Mouse (Mus musculus) hindbrain, embryonic 15.5 days (tissue): ENCODE results near the gene Dctn2. TPM values are rescaled to one million over a fixed set of nuclear protein-coding genes. Genes with fewer than 3 reads are reported as not detected.

Source experiments
- ATAC-seq: fragments of 200-750 bp; cut with Nextera tagmentation; 2 replicates; pipeline ENCODE4 v1.8.0; 2017; ENCODE audit warnings: low read depth, moderate number of reproducible peaks, moderate TSS enrichment; ENCODE audit not compliant: low FRiP score
- H3K27ac ChIP-seq: fragments of 300-500 bp; sonication (generic); replicated peaks from 2 replicates; pipeline ENCODE4 v1.5.1; 2015; ENCODE audit warnings: mild to moderate bottlenecking, inconsistent platforms
- H3K27me3 ChIP-seq: fragments of 300-500 bp; sonication (generic); 2 replicates; pipeline ENCODE4 v1.6.1; 2015; ENCODE audit warnings: control low read depth, inconsistent platforms
- H3K36me3 ChIP-seq: fragments of 300-500 bp; sonication (generic); 2 replicates; pipeline ENCODE4 v1.6.1; 2015; ENCODE audit warnings: control low read depth, inconsistent platforms
- H3K4me1 ChIP-seq: fragments of 300-500 bp; sonication (generic); replicated peaks from 2 replicates; pipeline ENCODE4 v1.6.1; 2015; ENCODE audit warnings: control low read depth, inconsistent platforms
- H3K4me2 ChIP-seq: fragments of 300-500 bp; sonication (generic); 2 replicates; pipeline ENCODE4 v1.6.1; 2015; ENCODE audit warnings: moderate library complexity, mild to moderate bottlenecking, inconsistent platforms
- H3K4me3 ChIP-seq: fragments of 300-500 bp; sonication (generic); 2 replicates; pipeline ENCODE4 v1.5.1; 2015; ENCODE audit warnings: mild to moderate bottlenecking, inconsistent platforms
- H3K9ac ChIP-seq: fragments of 300-500 bp; sonication (generic); 2 replicates; pipeline ENCODE4 v1.6.1; 2015; ENCODE audit warnings: inconsistent platforms
- H3K9me3 ChIP-seq: fragments of 300-500 bp; sonication (generic); 2 replicates; pipeline ENCODE4 v1.6.1; 2016; ENCODE audit warnings: control low read depth, inconsistent platforms
- WGBS: fragments of 180-500 bp; shearing (Covaris S2); methylation state at CpG from one replicate; pipeline ENCODE4 v1.1.7; 2015; 5-methylcytosine and 5-hydroxymethylcytosine counted together
- polyA plus RNA-seq: library from polyadenylated mRNA; unstranded; fragments of >200 nt; fragmentation: Nextera tagmentation; extraction: Ambion mirVana; gene quantifications from 2 replicates; pipeline ENCODE4 v1.2.1, GENCODE M21; 2015

Gene Dctn2
- polyA plus RNA-seq, 1 experiment from 2014 or later: 350 TPM

- no peak for ATAC-seq
- Histone ChIP-seq H3K36me3 (peaks cover 8% of the 10 kb centered on the region; the same call in 1 of the 2 replicates), H3K9me3 (no peaks in the 10 kb centered on the region), H3K9ac (no peak overlapping the region; the same call in 1 of the 2 replicates), H3K27me3 (no peaks in the 10 kb centered on the region), H3K4me2 (peak overlapping the region; percentile 90), H3K4me1 (peaks cover 57% of the 10 kb centered on the region), H3K4me3 (peak overlapping the region; percentile 97), H3K27ac (peak overlapping the region; percentile 48; the same call in 1 of the 2 replicates)
- WGBS: 29% methylated on average over 4 of the region's 4 CpGs
Observed at GRCm38 (mm10) chr10:127265727-127266111, 449 bp upstream of the Dctn2 start.

GRCm38 (mm10) chr10:127267318-127267717 is 1.1 kb downstream of the Dctn2 start:
- ATAC-seq: no peak
- Histone ChIP-seq H3K9ac (peak overlapping the region; percentile 100), H3K36me3 (peaks cover 18% of the 10 kb centered on the region; the same call in 1 of the 2 replicates), H3K27me3 (no peaks in the 10 kb centered on the region), H3K4me3 (peak overlapping the region; percentile 97), H3K9me3 (no peaks in the 10 kb centered on the region), H3K4me2 (peak overlapping the region; percentile 90), H3K4me1 (peaks cover 47% of the 10 kb centered on the region), H3K27ac (0 out of 2 replicates have a peak overlapping the region, but pooled peaks have one; percentile 95)
- WGBS: 69% methylated on average over 5 of the region's 5 CpGs

GRCm38 (mm10) chr10:127268401-127268800 is 2.2 kb downstream of the Dctn2 start:
- no peak overlapping the region for H3K4me3 ChIP-seq
- no peaks in the 10 kb centered on the region for H3K9me3 ChIP-seq
- H3K36me3 ChIP-seq: peaks cover 29% of the 10 kb centered on the region
- H3K4me1 ChIP-seq: peaks cover 44% of the 10 kb centered on the region
- H3K27me3 ChIP-seq: no peaks in the 10 kb centered on the region
- 80% methylated on average over 5 of the region's 5 CpGs for WGBS
- 0 out of 2 replicates have a peak overlapping the region, but pooled peaks have one; percentile 90 for H3K4me2 ChIP-seq
- ATAC-seq: no peak
- H3K27ac ChIP-seq: 0 out of 2 replicates have a peak overlapping the region, but pooled peaks have one; percentile 3
- H3K9ac ChIP-seq: no peak overlapping the region

GRCm38 (mm10) chr10:127269036-127269435 is 2.9 kb downstream of the Dctn2 start:
- no peaks in the 10 kb centered on the region for H3K9me3 ChIP-seq
- H3K27ac ChIP-seq: 0 out of 2 replicates have a peak overlapping the region, but pooled peaks have one; percentile 3
- ATAC-seq: no peak
- peak overlapping the region; percentile 2; the same call in 1 of the 2 replicates for H3K9ac ChIP-seq
- H3K4me2 ChIP-seq: no peak overlapping the region
- no peaks in the 10 kb centered on the region for H3K27me3 ChIP-seq
- H3K36me3 ChIP-seq: peaks cover 34% of the 10 kb centered on the region
- 60% methylated on average over 12 of the region's 12 CpGs for WGBS
- peaks cover 40% of the 10 kb centered on the region for H3K4me1 ChIP-seq
- H3K4me3 ChIP-seq: no peak overlapping the region

- 65% methylated on average over 4 of the region's 4 CpGs for WGBS
- H3K4me1 ChIP-seq: peaks cover 40% of the 10 kb centered on the region
- H3K9ac ChIP-seq: no peak overlapping the region
- H3K27ac ChIP-seq: no peak overlapping the region; the same call in 1 of the 2 replicates
- ATAC-seq: no peak
- no peaks in the 10 kb centered on the region for H3K27me3 ChIP-seq
- H3K4me3 ChIP-seq: no peak overlapping the region
- H3K9me3 ChIP-seq: no peaks in the 10 kb centered on the region
- peaks cover 38% of the 10 kb centered on the region for H3K36me3 ChIP-seq
- no peak overlapping the region for H3K4me2 ChIP-seq
Observed at GRCm38 (mm10) chr10:127269884-127270283, 3.7 kb downstream of the Dctn2 start.

GRCm38 (mm10) chr10:127272371-127272770 is 6.2 kb downstream of the Dctn2 start:
- Histone ChIP-seq H3K9ac (no peak overlapping the region), H3K27me3 (no peaks in the 10 kb centered on the region), H3K4me3 (no peak overlapping the region), H3K36me3 (peaks cover 62% of the 10 kb centered on the region), H3K27ac (no peak overlapping the region), H3K4me2 (no peak overlapping the region), H3K9me3 (no peaks in the 10 kb centered on the region), H3K4me1 (peaks cover 30% of the 10 kb centered on the region)
- WGBS: 94% methylated on average over 5 of the region's 5 CpGs
- ATAC-seq: no peak

GRCm38 (mm10) chr10:127274261-127275022 is 8.3 kb downstream of the Dctn2 start:
- Histone ChIP-seq H3K9me3 (no peaks in the 10 kb centered on the region), H3K9ac (no peak overlapping the region), H3K27me3 (no peaks in the 10 kb centered on the region), H3K4me1 (peaks cover 9% of the 10 kb centered on the region; the same call in 1 of the 2 replicates), H3K27ac (no peak overlapping the region), H3K4me2 (no peak overlapping the region), H3K4me3 (no peak overlapping the region), H3K36me3 (peaks cover 77% of the 10 kb centered on the region)
- no peak for ATAC-seq
- 88% methylated on average over 11 of the region's 11 CpGs for WGBS

- Histone ChIP-seq H3K27me3 (no peaks in the 10 kb centered on the region), H3K4me3 (no peak overlapping the region), H3K9ac (no peak overlapping the region), H3K36me3 (peaks cover 91% of the 10 kb centered on the region), H3K9me3 (no peaks in the 10 kb centered on the region), H3K4me1 (peaks cover 8% of the 10 kb centered on the region; the same call in 1 of the 2 replicates), H3K27ac (no peak overlapping the region), H3K4me2 (no peak overlapping the region)
- 97% methylated on average over 2 of the region's 2 CpGs for WGBS
- ATAC-seq: no peak
Observed at GRCm38 (mm10) chr10:127279730-127280129, 13.6 kb downstream of the Dctn2 start.

- Histone ChIP-seq H3K27ac (no peak overlapping the region), H3K4me2 (no peak overlapping the region), H3K9me3 (no peaks in the 10 kb centered on the region), H3K4me3 (no peak overlapping the region), H3K27me3 (no peaks in the 10 kb centered on the region), H3K9ac (no peak overlapping the region), H3K4me1 (peaks cover 24% of the 10 kb centered on the region), H3K36me3 (peaks cover 82% of the 10 kb centered on the region)
- 79% methylated on average over 8 of the region's 8 CpGs for WGBS
- no peak for ATAC-seq
Observed at GRCm38 (mm10) chr10:127281316-127281715, 15.1 kb downstream of the Dctn2 start.

- WGBS: 90% methylated on average over 13 of the region's 13 CpGs
- Histone ChIP-seq H3K36me3 (peaks cover 68% of the 10 kb centered on the region), H3K27ac (no peak overlapping the region), H3K27me3 (no peaks in the 10 kb centered on the region), H3K9me3 (no peaks in the 10 kb centered on the region), H3K4me2 (no peak overlapping the region), H3K4me1 (peaks cover 38% of the 10 kb centered on the region), H3K9ac (no peak overlapping the region), H3K4me3 (no peak overlapping the region)
- no peak for ATAC-seq
Observed at GRCm38 (mm10) chr10:127282620-127283215, 16.6 kb downstream of the Dctn2 start.

GRCm38 (mm10) chr10:127284105-127284622 is 18.0 kb downstream of the Dctn2 start:
- no peak overlapping the region for H3K9ac ChIP-seq
- peaks cover 55% of the 10 kb centered on the region for H3K36me3 ChIP-seq
- H3K4me2 ChIP-seq: no peak overlapping the region
- no peaks in the 10 kb centered on the region for H3K9me3 ChIP-seq
- no peaks in the 10 kb centered on the region for H3K27me3 ChIP-seq
- no peak overlapping the region for H3K27ac ChIP-seq
- ATAC-seq: no peak
- H3K4me1 ChIP-seq: peaks cover 44% of the 10 kb centered on the region
- no peak overlapping the region for H3K4me3 ChIP-seq
- 88% methylated on average over 7 of the region's 7 CpGs for WGBS
